Mouse (Mus musculus) stomach, embryonic 15.5 days (tissue): ENCODE measurements around the gene Veph1. TPM values are rescaled to one million over a fixed set of nuclear protein-coding genes. Genes with fewer than 3 reads are reported as not detected.

Experiments used
- ATAC-seq: fragments of 200-750 bp; cut with Nextera tagmentation; 2 replicates; pipeline ENCODE4 v1.8.0; 2017; ENCODE audit warnings: low read depth, moderate number of reproducible peaks, moderate TSS enrichment; ENCODE audit not compliant: insufficient read depth, low FRiP score
- H3K27ac ChIP-seq: fragments of 300-500 bp; sonication (generic); 2 replicates; pipeline ENCODE4 v1.5.1; 2015; ENCODE audit warnings: mild to moderate bottlenecking, inconsistent platforms
- H3K27me3 ChIP-seq: fragments of 300-500 bp; sonication (generic); replicated peaks from 2 replicates; pipeline ENCODE4 v1.6.1; 2015; ENCODE audit warnings: inconsistent platforms
- H3K36me3 ChIP-seq: fragments of 300-500 bp; sonication (generic); 2 replicates; pipeline ENCODE4 v1.6.1; 2015; ENCODE audit warnings: inconsistent platforms
- H3K4me1 ChIP-seq: fragments of 300-500 bp; sonication (generic); 2 replicates; pipeline ENCODE4 v1.6.1; 2015; ENCODE audit warnings: inconsistent platforms
- H3K4me2 ChIP-seq: fragments of 300-500 bp; sonication (generic); 2 replicates; pipeline ENCODE4 v1.6.1; 2015; ENCODE audit warnings: mild to moderate bottlenecking, inconsistent platforms
- H3K4me3 ChIP-seq: fragments of 300-500 bp; sonication (generic); replicated peaks from 2 replicates; pipeline ENCODE4 v1.5.1; 2015; ENCODE audit warnings: inconsistent platforms
- H3K9ac ChIP-seq: fragments of 300-500 bp; sonication (generic); 2 replicates; pipeline ENCODE4 v1.6.1; 2015; ENCODE audit warnings: inconsistent platforms
- H3K9me3 ChIP-seq: fragments of 300-500 bp; sonication (generic); 2 replicates; pipeline ENCODE4 v1.6.1; 2016; ENCODE audit warnings: inconsistent platforms
- WGBS: fragments of 180-500 bp; shearing (Covaris S2); methylation state at CpG from one replicate; pipeline ENCODE4 v1.1.7; 2015; 5-methylcytosine and 5-hydroxymethylcytosine counted together
- polyA plus RNA-seq: library from polyadenylated mRNA; unstranded; fragments of >200 nt; fragmentation: Nextera tagmentation; extraction: Ambion mirVana; gene quantifications from 2 replicates; pipeline ENCODE4 v1.2.1, GENCODE M21; 2015

Veph1 gene
- polyA plus RNA-seq, 1 experiment from 2014 or later = 0.40 TPM

GRCm38 (mm10) chr3:66040857-66041494 lies 255.7 kb downstream of the Veph1 start:
- WGBS = 32% methylated on average over 5 of the region's 5 CpGs
- H3K27ac ChIP-seq = no peak overlapping the region
- H3K4me2 ChIP-seq = no peak overlapping the region
- H3K36me3 ChIP-seq = no peaks in the 10 kb centered on the region
- no peak for ATAC-seq
- H3K9me3 ChIP-seq = no peaks in the 10 kb centered on the region
- H3K4me3 ChIP-seq = no peak overlapping the region
- H3K9ac ChIP-seq = no peak overlapping the region
- no peaks in the 10 kb centered on the region for H3K27me3 ChIP-seq
- H3K4me1 ChIP-seq = 0 out of 2 replicates have a peak, but pooled peaks cover 4% of the 10 kb centered on the region

GRCm38 (mm10) chr3:66035226-66035625 lies 261.4 kb downstream of the Veph1 start:
- no peaks in the 10 kb centered on the region for H3K4me1 ChIP-seq
- H3K9me3 ChIP-seq = no peaks in the 10 kb centered on the region
- no peak overlapping the region for H3K4me2 ChIP-seq
- H3K27ac ChIP-seq = no peak overlapping the region
- H3K4me3 ChIP-seq = no peak overlapping the region
- no peak for ATAC-seq
- 75% methylated on average over 5 of the region's 5 CpGs for WGBS
- H3K9ac ChIP-seq = no peak overlapping the region
- no peaks in the 10 kb centered on the region for H3K27me3 ChIP-seq
- H3K36me3 ChIP-seq = no peaks in the 10 kb centered on the region

DNA sequence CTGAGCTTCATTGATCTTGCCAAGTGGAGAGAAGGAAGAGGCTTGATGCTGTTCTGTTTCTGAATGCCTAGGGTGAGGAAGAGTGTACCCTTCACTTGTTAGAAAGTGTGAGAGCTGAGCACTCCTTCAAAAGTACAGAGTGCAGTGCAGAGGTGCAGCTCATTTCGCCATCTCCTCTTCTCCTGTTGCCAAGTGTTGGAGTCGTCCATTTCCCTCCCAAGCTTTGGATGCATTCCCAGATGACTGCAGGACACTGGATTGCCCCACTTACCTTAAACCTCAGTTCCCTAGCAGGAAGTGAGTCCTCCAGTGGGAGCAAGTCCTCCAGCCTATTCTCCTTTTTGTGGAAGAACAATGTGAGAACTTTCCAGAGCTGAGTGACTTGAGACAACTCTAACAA lies 263.3 kb downstream of the Veph1 start:
- Histone ChIP-seq H3K27ac (no peak overlapping the region), H3K9ac (no peak overlapping the region), H3K4me2 (no peak overlapping the region), H3K9me3 (no peaks in the 10 kb centered on the region), H3K36me3 (no peaks in the 10 kb centered on the region), H3K27me3 (no peaks in the 10 kb centered on the region), H3K4me3 (no peak overlapping the region), H3K4me1 (no peaks in the 10 kb centered on the region)
- WGBS = 37% methylated on average over 2 of the region's 2 CpGs
- no peak for ATAC-seq

DNA sequence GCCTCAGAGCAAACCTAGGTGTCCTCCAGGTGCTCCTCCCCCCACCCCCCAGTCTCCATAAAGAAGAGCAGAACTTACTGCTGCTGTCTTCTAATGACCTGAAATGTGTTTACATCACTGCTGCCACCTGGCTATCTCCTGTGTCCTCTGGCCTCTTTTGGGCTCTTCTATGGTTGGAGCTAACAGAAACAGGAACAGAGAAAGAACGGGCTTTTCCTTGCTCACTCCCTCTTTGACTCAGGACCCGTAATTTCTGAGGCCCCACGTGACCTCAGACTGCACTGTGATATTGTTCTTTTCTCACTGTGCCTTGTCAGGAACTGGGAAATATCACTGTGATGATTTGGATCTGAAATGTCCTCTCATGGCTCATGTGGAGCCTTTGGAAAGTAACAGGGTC lies 271.2 kb downstream of the Veph1 start:
- Histone ChIP-seq H3K36me3 (no peaks in the 10 kb centered on the region), H3K4me1 (no peaks in the 10 kb centered on the region), H3K4me3 (no peak overlapping the region), H3K27ac (no peak overlapping the region), H3K9me3 (no peaks in the 10 kb centered on the region), H3K4me2 (no peak overlapping the region), H3K9ac (no peak overlapping the region), H3K27me3 (no peaks in the 10 kb centered on the region)
- 62% methylated on average over 3 of the region's 3 CpGs for WGBS
- no peak for ATAC-seq

DNA sequence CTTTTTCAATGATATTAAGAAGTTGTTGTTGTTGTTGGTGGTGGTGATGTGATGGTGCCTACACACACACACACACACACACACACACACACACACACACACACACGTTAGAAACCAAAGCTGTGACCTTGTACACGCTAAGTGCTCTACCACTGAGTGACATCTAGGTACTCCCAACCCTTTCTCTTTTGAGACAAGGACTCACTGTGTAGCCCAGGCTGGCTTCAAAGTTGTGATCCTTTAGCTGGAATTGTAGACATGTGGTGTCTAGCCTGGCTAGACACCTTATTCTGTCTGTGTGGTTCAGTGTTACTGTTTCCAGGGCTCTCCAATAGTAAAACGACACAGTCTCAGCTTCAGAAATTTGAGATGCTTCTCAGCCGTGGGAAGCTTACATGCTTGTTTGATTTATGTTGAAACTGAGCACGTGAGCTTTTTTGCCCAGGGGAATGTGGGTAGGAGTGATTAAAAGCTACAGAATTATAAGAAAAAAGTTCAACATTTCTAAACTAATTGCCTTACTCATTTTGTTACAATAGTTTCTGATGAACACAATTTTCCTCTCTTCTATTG lies 272.3 kb downstream of the Veph1 start:
- Histone ChIP-seq H3K9ac (no peak overlapping the region), H3K4me3 (no peak overlapping the region), H3K27ac (no peak overlapping the region), H3K27me3 (no peaks in the 10 kb centered on the region), H3K9me3 (no peaks in the 10 kb centered on the region), H3K36me3 (no peaks in the 10 kb centered on the region), H3K4me2 (no peak overlapping the region), H3K4me1 (no peaks in the 10 kb centered on the region)
- 46% methylated on average over 5 of the region's 5 CpGs for WGBS
- ATAC-seq = no peak

DNA sequence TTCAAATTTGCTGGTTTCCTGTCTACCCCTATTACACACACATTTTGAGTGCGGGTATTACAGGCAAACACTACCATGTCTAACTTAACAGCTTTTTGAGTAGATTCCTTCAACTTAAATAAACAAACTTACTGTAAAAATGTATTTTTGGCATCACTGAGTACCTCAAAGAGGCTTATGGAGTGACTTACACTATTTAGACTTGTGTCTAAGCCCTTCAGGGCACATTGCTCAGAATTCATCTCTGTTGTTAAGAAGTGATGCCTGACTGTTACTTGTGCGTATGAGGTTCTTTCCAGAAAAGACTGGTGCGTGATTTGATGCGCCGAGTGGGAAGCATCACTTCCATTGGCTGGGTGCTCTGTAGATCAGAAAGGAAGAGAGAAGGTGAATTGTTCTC lies 277.5 kb downstream of the Veph1 start:
- no peaks in the 10 kb centered on the region for H3K9me3 ChIP-seq
- WGBS = 90% methylated on average over 5 of the region's 5 CpGs
- no peak overlapping the region for H3K4me3 ChIP-seq
- no peak overlapping the region for H3K4me2 ChIP-seq
- no peak for ATAC-seq
- H3K27ac ChIP-seq = no peak overlapping the region
- H3K4me1 ChIP-seq = no peaks in the 10 kb centered on the region
- H3K36me3 ChIP-seq = no peaks in the 10 kb centered on the region
- H3K9ac ChIP-seq = no peak overlapping the region
- H3K27me3 ChIP-seq = no peaks in the 10 kb centered on the region

- 71% methylated on average over 3 of the region's 3 CpGs for WGBS
- H3K27ac ChIP-seq = no peak overlapping the region
- H3K9ac ChIP-seq = no peak overlapping the region
- no peak for ATAC-seq
- H3K4me1 ChIP-seq = no peaks in the 10 kb centered on the region
- no peak overlapping the region for H3K4me3 ChIP-seq
- H3K27me3 ChIP-seq = no peaks in the 10 kb centered on the region
- no peaks in the 10 kb centered on the region for H3K36me3 ChIP-seq
- H3K9me3 ChIP-seq = no peaks in the 10 kb centered on the region
- H3K4me2 ChIP-seq = no peak overlapping the region
Measured at GRCm38 (mm10) chr3:66007632-66008401, 288.8 kb downstream of the Veph1 start.

- Histone ChIP-seq H3K4me3 (no peak overlapping the region), H3K4me1 (no peaks in the 10 kb centered on the region), H3K27me3 (no peaks in the 10 kb centered on the region), H3K36me3 (no peaks in the 10 kb centered on the region), H3K27ac (no peak overlapping the region), H3K4me2 (no peak overlapping the region), H3K9me3 (no peaks in the 10 kb centered on the region), H3K9ac (no peak overlapping the region)
- no peak for ATAC-seq
- WGBS = 78% methylated on average over 4 of the region's 4 CpGs
Measured at GRCm38 (mm10) chr3:66004989-66005388, 291.6 kb downstream of the Veph1 start.

DNA sequence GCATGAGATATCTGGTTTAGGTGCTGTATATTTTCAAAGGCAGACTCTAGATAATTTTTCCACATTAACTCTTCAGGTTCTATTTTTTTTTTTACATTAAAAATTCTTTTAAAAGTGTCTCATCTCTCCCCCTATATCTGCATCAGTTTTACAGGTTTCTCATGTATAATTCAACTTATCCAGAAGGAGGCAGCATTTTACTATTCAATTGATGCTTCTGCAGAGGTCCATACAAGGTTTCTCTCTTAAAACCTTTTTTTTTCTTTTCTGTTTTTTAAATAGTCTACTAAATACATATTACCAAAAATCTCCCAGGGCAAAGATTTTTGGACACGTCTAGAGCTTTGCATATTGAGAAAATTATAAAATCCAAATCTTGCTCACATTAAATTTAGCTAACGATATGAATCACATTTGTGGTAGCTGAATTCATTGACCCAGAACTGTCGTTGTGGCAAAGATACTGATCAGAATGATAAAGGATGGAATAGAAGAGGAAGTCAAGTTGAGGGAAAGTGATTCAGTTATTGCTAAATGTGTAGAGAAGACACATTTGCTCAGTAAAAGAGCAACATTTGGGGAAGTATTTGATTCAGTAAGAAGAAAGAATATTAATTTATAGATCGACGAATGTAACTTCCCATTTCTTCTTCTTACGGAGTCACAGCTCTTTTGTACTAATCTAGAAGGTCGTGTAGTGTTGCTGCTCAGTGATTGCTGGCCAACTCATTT lies 292.3 kb downstream of the Veph1 start:
- no peak for ATAC-seq
- H3K36me3 ChIP-seq = no peaks in the 10 kb centered on the region
- H3K27ac ChIP-seq = no peak overlapping the region
- H3K4me3 ChIP-seq = no peak overlapping the region
- H3K9me3 ChIP-seq = no peaks in the 10 kb centered on the region
- H3K4me2 ChIP-seq = no peak overlapping the region
- WGBS = 64% methylated on average over 7 of the region's 7 CpGs
- H3K9ac ChIP-seq = no peak overlapping the region
- no peaks in the 10 kb centered on the region for H3K4me1 ChIP-seq
- H3K27me3 ChIP-seq = no peaks in the 10 kb centered on the region

Other genes starting within 250 kb of the Veph1 start
- 4.8 and 4.9 TPM in 2 replicates for gene Ptx3, start 76.9 kb downstream of the Veph1 start, polyA plus RNA-seq